Mouse (Mus musculus) kidney, embryonic 16.5 days (tissue): Measurements from ENCODE around the gene Nudt15. TPM values are rescaled to one million over a fixed set of nuclear protein-coding genes. Genes with fewer than 3 reads are reported as not detected.
A peak's percentile ranks its signal among the peaks of the same experiment; 100 is the strongest.

Experiments
- ATAC-seq: fragments of 200-750 bp; cut with Nextera tagmentation; 2 replicates; pipeline ENCODE4 v1.8.0; 2017; ENCODE audit warnings: moderate TSS enrichment; ENCODE audit not compliant: low FRiP score, low TSS enrichment
- H3K27ac ChIP-seq: fragments of 300-500 bp; sonication (generic); 2 replicates; pipeline ENCODE4 v1.5.1; 2014; ENCODE audit warnings: low read length
- H3K27me3 ChIP-seq: fragments of 300-500 bp; sonication (generic); 2 replicates; pipeline ENCODE4 v1.6.1; 2014; ENCODE audit warnings: low read length, control low read depth, mixed read lengths; ENCODE audit not compliant: insufficient read depth
- H3K36me3 ChIP-seq: fragments of 300-500 bp; sonication (generic); 2 replicates; pipeline ENCODE4 v1.6.1; 2014; ENCODE audit warnings: low read length, control low read depth, mixed read lengths; ENCODE audit not compliant: insufficient read depth
- H3K4me1 ChIP-seq: fragments of 300-500 bp; sonication (generic); 2 replicates; pipeline ENCODE4 v1.6.1; 2014; ENCODE audit warnings: low read length, control low read depth, mixed read lengths; ENCODE audit not compliant: insufficient read depth
- H3K4me2 ChIP-seq: fragments of 300-500 bp; sonication (generic); replicated peaks from 2 replicates; pipeline ENCODE4 v1.6.1; 2014; ENCODE audit warnings: low read depth, low read length
- H3K4me3 ChIP-seq: fragments of 300-500 bp; sonication (generic); 2 replicates; pipeline ENCODE4 v1.5.1; 2014; ENCODE audit warnings: mild to moderate bottlenecking, low read length
- H3K9ac ChIP-seq: fragments of 300-500 bp; sonication (generic); replicated peaks from 2 replicates; pipeline ENCODE4 v1.6.1; 2014; ENCODE audit warnings: low read length
- H3K9me3 ChIP-seq: fragments of 300-500 bp; sonication (generic); 2 replicates; pipeline ENCODE4 v1.6.1; 2016; ENCODE audit warnings: low read length, control low read depth
- WGBS: fragments of 180-500 bp; shearing (Covaris S2); extraction: QIAGEN DNeasy Blood & Tissue Kit; methylation state at CpG from one replicate; pipeline ENCODE4 v1.1.7; 2014; 5-methylcytosine and 5-hydroxymethylcytosine counted together
- polyA plus RNA-seq: library from polyadenylated mRNA; unstranded; fragments of >200 nt; fragmentation: Nextera tagmentation; extraction: Ambion mirVana; gene quantifications from 2 replicates; pipeline ENCODE4 v1.2.1, GENCODE M21; 2015

The Nudt15 gene
- polyA plus RNA-seq, 1 experiment from 2014 or later = 9.5 TPM

GRCm38 (mm10) chr14:73495753-73496152, 52.3 kb downstream of the Nudt15 start:
- Histone ChIP-seq H3K9me3 (peaks cover 3% of the 10 kb centered on the region; the same call in 1 of the 2 replicates), H3K4me1 (no peaks in the 10 kb centered on the region), H3K36me3 (no peaks in the 10 kb centered on the region), H3K27me3 (no peaks in the 10 kb centered on the region), H3K4me2 (no peak overlapping the region), H3K27ac (no peak overlapping the region), H3K4me3 (no peak overlapping the region), H3K9ac (no peak overlapping the region)
- 79% methylated on average over 7 of the region's 7 CpGs for WGBS
- ATAC-seq = no peak

- Histone ChIP-seq H3K27me3 (no peaks in the 10 kb centered on the region), H3K4me2 (no peak overlapping the region), H3K9me3 (peaks cover 3% of the 10 kb centered on the region; the same call in 1 of the 2 replicates), H3K4me3 (no peak overlapping the region), H3K4me1 (no peaks in the 10 kb centered on the region), H3K27ac (no peak overlapping the region), H3K36me3 (no peaks in the 10 kb centered on the region), H3K9ac (no peak overlapping the region)
- no peak for ATAC-seq
- WGBS = 81% methylated on average over 6 of the region's 6 CpGs
These were observed 53.9 kb downstream of the Nudt15 start for GRCm38 (mm10) chr14:73494122-73494521.

- Histone ChIP-seq H3K4me1 (no peaks in the 10 kb centered on the region), H3K27me3 (no peaks in the 10 kb centered on the region), H3K4me3 (no peak overlapping the region), H3K9ac (no peak overlapping the region), H3K36me3 (no peaks in the 10 kb centered on the region), H3K9me3 (peaks cover 3% of the 10 kb centered on the region; the same call in 1 of the 2 replicates), H3K4me2 (no peak overlapping the region), H3K27ac (no peak overlapping the region)
- ATAC-seq = no peak
- WGBS = 92% methylated on average over 6 of the region's 6 CpGs
These were observed 54.7 kb downstream of the Nudt15 start for GRCm38 (mm10) chr14:73493356-73493755.

GRCm38 (mm10) chr14:73486641-73487040, 61.4 kb downstream of the Nudt15 start:
- no peak overlapping the region for H3K27ac ChIP-seq
- no peaks in the 10 kb centered on the region for H3K4me1 ChIP-seq
- no peak overlapping the region for H3K9ac ChIP-seq
- H3K4me3 ChIP-seq = no peak overlapping the region
- peaks cover 3% of the 10 kb centered on the region; the same call in 1 of the 2 replicates for H3K9me3 ChIP-seq
- H3K4me2 ChIP-seq = no peak overlapping the region
- H3K36me3 ChIP-seq = no peaks in the 10 kb centered on the region
- no peak for ATAC-seq
- WGBS = 77% methylated on average over 5 of the region's 5 CpGs
- no peaks in the 10 kb centered on the region for H3K27me3 ChIP-seq

- Histone ChIP-seq H3K9me3 (no peaks in the 10 kb centered on the region), H3K27ac (no peak overlapping the region), H3K36me3 (no peaks in the 10 kb centered on the region), H3K4me2 (no peak overlapping the region), H3K4me1 (no peaks in the 10 kb centered on the region), H3K9ac (no peak overlapping the region), H3K27me3 (no peaks in the 10 kb centered on the region), H3K4me3 (no peak overlapping the region)
- 65% methylated on average over 3 of the region's 3 CpGs for WGBS
- no peak for ATAC-seq
These were observed 63.5 kb downstream of the Nudt15 start for GRCm38 (mm10) chr14:73484366-73485110.

- ATAC-seq = peak; percentile 54; the same call in 1 of the 2 replicates
- WGBS = 36% methylated on average over 5 of the region's 5 CpGs
- Histone ChIP-seq H3K36me3 (no peaks in the 10 kb centered on the region), H3K4me2 (no peak overlapping the region), H3K27me3 (no peaks in the 10 kb centered on the region), H3K9me3 (no peaks in the 10 kb centered on the region), H3K4me1 (no peaks in the 10 kb centered on the region), H3K4me3 (no peak overlapping the region), H3K9ac (no peak overlapping the region), H3K27ac (no peak overlapping the region)
These were observed 64.4 kb downstream of the Nudt15 start for GRCm38 (mm10) chr14:73483516-73484229.

- Histone ChIP-seq H3K9ac (no peak overlapping the region), H3K36me3 (no peaks in the 10 kb centered on the region), H3K4me3 (no peak overlapping the region), H3K27ac (no peak overlapping the region), H3K4me1 (peaks cover 12% of the 10 kb centered on the region; the same call in 1 of the 2 replicates), H3K4me2 (no peak overlapping the region), H3K9me3 (no peaks in the 10 kb centered on the region), H3K27me3 (no peaks in the 10 kb centered on the region)
- 79% methylated on average over 1 of the region's 1 CpGs for WGBS
- no peak for ATAC-seq
These were observed 68.3 kb downstream of the Nudt15 start for GRCm38 (mm10) chr14:73479771-73480170.

- Histone ChIP-seq H3K9ac (no peak overlapping the region), H3K4me1 (peaks cover 24% of the 10 kb centered on the region), H3K9me3 (no peaks in the 10 kb centered on the region), H3K4me2 (no peak overlapping the region), H3K4me3 (no peak overlapping the region), H3K27me3 (no peaks in the 10 kb centered on the region), H3K27ac (no peak overlapping the region), H3K36me3 (no peaks in the 10 kb centered on the region)
- ATAC-seq = no peak
- 81% methylated on average over 3 of the region's 3 CpGs for WGBS
These were observed 69.7 kb downstream of the Nudt15 start for GRCm38 (mm10) chr14:73478321-73478720.

- Histone ChIP-seq H3K27me3 (no peaks in the 10 kb centered on the region), H3K4me3 (no peak overlapping the region), H3K4me2 (no peak overlapping the region), H3K9ac (no peak overlapping the region), H3K4me1 (peaks cover 33% of the 10 kb centered on the region), H3K27ac (no peak overlapping the region), H3K36me3 (no peaks in the 10 kb centered on the region), H3K9me3 (no peaks in the 10 kb centered on the region)
- WGBS = 93% methylated on average over 10 of the region's 10 CpGs
- no peak for ATAC-seq
These were observed 71.0 kb downstream of the Nudt15 start for GRCm38 (mm10) chr14:73477077-73477476.

- Histone ChIP-seq H3K36me3 (no peaks in the 10 kb centered on the region), H3K4me3 (no peak overlapping the region), H3K9me3 (no peaks in the 10 kb centered on the region), H3K4me2 (no peak overlapping the region), H3K27me3 (no peaks in the 10 kb centered on the region), H3K27ac (no peak overlapping the region), H3K4me1 (peaks cover 33% of the 10 kb centered on the region), H3K9ac (no peak overlapping the region)
- ATAC-seq = no peak
- WGBS = 73% methylated on average over 8 of the region's 8 CpGs
These were observed 71.6 kb downstream of the Nudt15 start for GRCm38 (mm10) chr14:73476361-73476934.
